Mouse (Mus musculus) erythroblast, embryonic 14.5 days (primary cell): Measurements from ENCODE around the gene Dlgap1. TPM values are rescaled to one million over a fixed set of nuclear protein-coding genes. Genes with fewer than 3 reads are reported as not detected.

Experiments
- H3K27me3 ChIP-seq: 2 replicates; pipeline ENCODE4 v1.6.1; 2012; ENCODE audit warnings: inconsistent platforms; ENCODE audit not compliant: control insufficient read depth
- H3K36me3 ChIP-seq: 2 replicates; pipeline ENCODE4 v1.6.1; 2012; ENCODE audit warnings: mild to moderate bottlenecking, inconsistent platforms; ENCODE audit not compliant: control insufficient read depth
- H3K4me1 ChIP-seq: 2 replicates; pipeline ENCODE4 v1.6.1; 2012; ENCODE audit warnings: inconsistent platforms; ENCODE audit not compliant: control insufficient read depth
- H3K4me3 ChIP-seq: replicated peaks from 2 replicates; pipeline ENCODE3; 2012; ENCODE audit warnings: moderate library complexity, mild to moderate bottlenecking, inconsistent platforms
- H3K9me3 ChIP-seq: 2 replicates; pipeline ENCODE4 v1.6.1; 2012; ENCODE audit warnings: low read length, inconsistent platforms, mixed read lengths; ENCODE audit not compliant: control insufficient read depth
- GATA1 ChIP-seq: IDR thresholded peaks from 2 replicates; pipeline ENCODE4 v1.6.1; 2012; ENCODE audit warnings: low read length, inconsistent platforms, mixed read lengths
- TAL1 ChIP-seq: IDR thresholded peaks from 3 replicates; pipeline ENCODE4 v1.6.1; 2012; ENCODE audit warnings: low read length, inconsistent platforms, mixed read lengths
- polyA plus RNA-seq: library from polyadenylated mRNA; stranded (reverse); fragments of >175 nt; gene quantifications from 2 replicates; pipeline ENCODE4 v1.2.3, GENCODE M21; 2012

Dlgap1 gene
- polyA plus RNA-seq, 1 experiment: not detected

- TF ChIP-seq GATA1: no peak
- no peak for TF ChIP-seq TAL1
- H3K4me3 ChIP-seq: peak overlapping the region; percentile 26
- H3K4me1 ChIP-seq: no peaks in the 10 kb centered on the region
- peaks cover 68% of the 10 kb centered on the region for H3K27me3 ChIP-seq
- no peaks in the 10 kb centered on the region for H3K36me3 ChIP-seq
- no peaks in the 10 kb centered on the region for H3K9me3 ChIP-seq
Measured at GRCm38 (mm10) chr17:70751161-70751651, 782.3 kb downstream of the Dlgap1 start.

GRCm38 (mm10) chr17:70751676-70752075 is 782.8 kb downstream of the Dlgap1 start:
- H3K27me3 ChIP-seq: peaks cover 65% of the 10 kb centered on the region
- TF ChIP-seq GATA1: no peak
- no peak for TF ChIP-seq TAL1
- no peak overlapping the region for H3K4me3 ChIP-seq

GRCm38 (mm10) chr17:70753444-70754032 is 784.7 kb downstream of the Dlgap1 start:
- Histone ChIP-seq H3K27me3 (peaks cover 50% of the 10 kb centered on the region), H3K36me3 (no peaks in the 10 kb centered on the region), H3K4me3 (no peak overlapping the region), H3K9me3 (no peaks in the 10 kb centered on the region), H3K4me1 (no peaks in the 10 kb centered on the region)
- TF ChIP-seq TAL1 (no peak), GATA1 (no peak)

More at GRCm38 (mm10) chr17:70751676-70752075, 782.8 kb downstream of the Dlgap1 start:
- Histone ChIP-seq H3K36me3 (no peaks in the 10 kb centered on the region), H3K9me3 (no peaks in the 10 kb centered on the region), H3K4me1 (no peaks in the 10 kb centered on the region)

GRCm38 (mm10) chr17:70754041-70754440 is 785.2 kb downstream of the Dlgap1 start:
- H3K4me3 ChIP-seq: no peak overlapping the region
- peaks cover 46% of the 10 kb centered on the region for H3K27me3 ChIP-seq
- no peaks in the 10 kb centered on the region for H3K9me3 ChIP-seq
- H3K36me3 ChIP-seq: no peaks in the 10 kb centered on the region
- no peaks in the 10 kb centered on the region for H3K4me1 ChIP-seq
- TF ChIP-seq GATA1: no peak
- no peak for TF ChIP-seq TAL1

- no peaks in the 10 kb centered on the region for H3K9me3 ChIP-seq
- H3K4me3 ChIP-seq: no peak overlapping the region
- no peaks in the 10 kb centered on the region for H3K36me3 ChIP-seq
- no peaks in the 10 kb centered on the region for H3K4me1 ChIP-seq
- peaks cover 40% of the 10 kb centered on the region for H3K27me3 ChIP-seq
- TF ChIP-seq GATA1: no peak
- TF ChIP-seq TAL1: no peak
Measured at GRCm38 (mm10) chr17:70754638-70755037, 785.8 kb downstream of the Dlgap1 start.

- Histone ChIP-seq H3K4me1 (no peaks in the 10 kb centered on the region), H3K27me3 (peaks cover 38% of the 10 kb centered on the region), H3K36me3 (no peaks in the 10 kb centered on the region), H3K4me3 (no peak overlapping the region), H3K9me3 (no peaks in the 10 kb centered on the region)
- TF ChIP-seq GATA1 (no peak), TAL1 (no peak)
Measured at GRCm38 (mm10) chr17:70755039-70755668, 786.3 kb downstream of the Dlgap1 start.

- no peak overlapping the region for H3K4me3 ChIP-seq
- no peak for TF ChIP-seq GATA1
- TF ChIP-seq TAL1: no peak
- H3K36me3 ChIP-seq: no peaks in the 10 kb centered on the region
- H3K4me1 ChIP-seq: no peaks in the 10 kb centered on the region
- H3K9me3 ChIP-seq: no peaks in the 10 kb centered on the region
- H3K27me3 ChIP-seq: peaks cover 32% of the 10 kb centered on the region
Measured at GRCm38 (mm10) chr17:70755669-70756263, 786.9 kb downstream of the Dlgap1 start.

GRCm38 (mm10) chr17:70762001-70762400 is 793.1 kb downstream of the Dlgap1 start:
- Histone ChIP-seq H3K9me3 (peaks cover 6% of the 10 kb centered on the region; the same call in 1 of the 2 replicates), H3K27me3 (0 out of 2 replicates have a peak, but pooled peaks cover 2% of the 10 kb centered on the region), H3K36me3 (no peaks in the 10 kb centered on the region), H3K4me1 (no peaks in the 10 kb centered on the region), H3K4me3 (no peak overlapping the region)
- TF ChIP-seq GATA1 (no peak), TAL1 (no peak)

- TF ChIP-seq TAL1 (no peak), GATA1 (no peak)
- Histone ChIP-seq H3K36me3 (no peaks in the 10 kb centered on the region), H3K4me1 (no peaks in the 10 kb centered on the region), H3K27me3 (0 out of 2 replicates have a peak, but pooled peaks cover 2% of the 10 kb centered on the region), H3K4me3 (no peak overlapping the region), H3K9me3 (peaks cover 6% of the 10 kb centered on the region; the same call in 1 of the 2 replicates)
Measured at GRCm38 (mm10) chr17:70762634-70763033, 793.8 kb downstream of the Dlgap1 start.
